Mouse (Mus musculus): ENCODE data around the gene Ldhb. TPM values are rescaled to one million over a fixed set of nuclear protein-coding genes. Genes with fewer than 3 reads are reported as not detected.
A peak's percentile ranks its signal among the peaks of the same experiment; 100 is the strongest.

Ldhb gene
- polyA plus RNA-seq, 1 experiment = 10.4 TPM

DNA sequence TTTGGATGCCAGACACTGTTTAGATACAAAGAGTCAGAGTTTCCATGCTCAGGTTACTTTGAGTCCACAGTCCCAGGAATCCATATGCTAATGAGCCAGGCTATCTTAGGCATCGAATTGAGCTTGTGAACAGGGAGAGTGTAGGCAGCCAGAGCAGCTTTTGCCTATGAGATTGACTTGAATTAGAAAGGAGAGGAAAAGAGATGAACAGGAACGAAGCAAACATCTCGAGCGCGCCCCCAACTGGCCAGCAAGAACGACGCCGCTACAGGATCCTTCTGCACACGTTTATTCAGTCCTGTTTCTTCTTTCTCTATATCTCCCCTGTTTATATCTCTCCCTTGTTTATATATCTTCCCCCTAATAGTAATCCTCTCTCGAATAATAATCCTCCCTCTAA lies 7.2 kb upstream of the Ldhb start:
- 6% methylated on average over 10 of the region's 10 CpGs for WGBS
- TF ChIP-seq CTCF (IDR thresholded peaks at IDR 0.05; ENCODE audit: extremely low read depth, insufficient read length, insufficient replicate concordance, low read depth, low read length) (no peak), POLR2A (IDR thresholded peaks at IDR 0.05; ENCODE audit: low read depth, low read length) (no peak)
- H3K27ac ChIP-seq (ENCODE audit: insufficient read depth, low read depth, low read length) = no peak overlapping the region
- H3K4me3 ChIP-seq (ENCODE audit: low read depth, low read length) = no peak overlapping the region
- H3K4me1 ChIP-seq (ENCODE audit: control insufficient read depth, insufficient read depth, insufficient read length, low read length) = no peaks in the 10 kb centered on the region
- H3K36me3 ChIP-seq (ENCODE audit: control insufficient read depth, insufficient read depth, low read length) = no peaks in the 10 kb centered on the region
- no peaks in the 10 kb centered on the region for H3K27me3 ChIP-seq (ENCODE audit: control insufficient read depth, insufficient read depth, low read length)

DNA sequence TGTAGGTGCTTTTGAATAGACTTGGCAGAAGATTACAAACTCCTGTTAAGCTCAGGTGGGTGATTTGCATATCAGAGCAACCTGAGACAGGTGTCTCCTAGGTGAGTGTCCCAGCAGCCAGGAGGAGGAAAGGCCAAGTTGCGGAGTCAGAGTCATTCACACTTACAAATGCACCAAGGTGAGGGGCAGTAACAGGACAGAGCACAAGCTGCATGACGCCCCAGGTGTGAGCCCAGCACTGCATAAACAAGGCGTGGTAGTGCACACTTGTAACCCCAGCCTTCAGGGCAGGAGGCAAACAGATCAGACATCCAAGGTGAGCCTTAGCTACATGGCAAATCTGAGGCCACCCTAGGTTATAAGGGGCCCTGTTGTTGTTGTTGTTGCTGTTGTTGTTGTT lies 5.1 kb upstream of the Ldhb start:
- WGBS = 31% methylated on average over 3 of the region's 3 CpGs
- no peak overlapping the region for H3K4me3 ChIP-seq (ENCODE audit: low read depth, low read length)

DNA sequence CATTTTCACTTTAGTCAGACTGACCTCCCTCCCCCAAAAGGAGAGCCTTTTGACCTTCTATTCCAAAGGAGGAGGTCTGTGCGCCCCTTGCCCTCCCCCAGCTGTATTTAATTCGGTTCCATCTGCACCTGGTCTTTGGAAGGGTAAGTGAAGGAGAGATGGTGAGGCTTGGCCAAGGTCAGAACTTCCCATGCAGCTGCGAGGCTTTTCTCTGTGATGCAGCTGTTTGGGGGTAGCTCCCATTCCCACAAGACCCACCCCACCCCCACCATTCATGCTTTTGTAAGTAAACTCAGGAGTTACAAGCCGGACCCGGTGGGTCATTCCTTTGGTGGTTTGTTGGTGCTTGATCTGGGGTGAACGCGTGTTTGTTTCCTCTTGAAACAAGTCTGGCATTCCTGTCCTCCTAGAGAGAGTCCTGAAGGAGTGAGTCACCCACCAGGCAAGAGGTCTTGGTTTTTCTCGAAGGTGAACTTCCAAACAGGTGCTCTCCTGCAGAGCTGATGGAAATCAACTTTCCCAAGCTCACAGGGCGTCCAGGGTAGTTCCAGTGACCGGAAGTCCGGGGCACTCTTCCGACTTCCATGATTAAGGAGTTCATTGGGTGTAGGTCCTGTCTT lies 3.9 kb upstream of the Ldhb start:
- 30% methylated on average over 12 of the region's 12 CpGs for WGBS
- H3K4me1 ChIP-seq (ENCODE audit: control insufficient read depth, insufficient read depth, insufficient read length, low read length) = peaks cover 3% of the 10 kb centered on the region; the same call in 1 of the 2 replicates
- H3K36me3 ChIP-seq (ENCODE audit: control insufficient read depth, insufficient read depth, low read length) = no peaks in the 10 kb centered on the region
- no peak overlapping the region for H3K4me3 ChIP-seq (ENCODE audit: low read depth, low read length)
- no peaks in the 10 kb centered on the region; the same call in 1 of the 2 replicates for H3K27me3 ChIP-seq (ENCODE audit: control insufficient read depth, insufficient read depth, low read length)
- no peak overlapping the region for H3K27ac ChIP-seq (ENCODE audit: insufficient read depth, low read depth, low read length)
- no peak for TF ChIP-seq POLR2A (IDR thresholded peaks at IDR 0.05; ENCODE audit: low read depth, low read length)
- TF ChIP-seq CTCF (IDR thresholded peaks at IDR 0.05; ENCODE audit: extremely low read depth, insufficient read length, insufficient replicate concordance, low read depth, low read length) = no peak

More for the DNA sequence above, 5.1 kb upstream of the Ldhb start:
- TF ChIP-seq CTCF (IDR thresholded peaks at IDR 0.05; ENCODE audit: extremely low read depth, insufficient read length, insufficient replicate concordance, low read depth, low read length) = no peak
- no peak for TF ChIP-seq POLR2A (IDR thresholded peaks at IDR 0.05; ENCODE audit: low read depth, low read length)
- Histone ChIP-seq H3K4me1 (ENCODE audit: control insufficient read depth, insufficient read depth, insufficient read length, low read length) (no peaks in the 10 kb centered on the region), H3K36me3 (ENCODE audit: control insufficient read depth, insufficient read depth, low read length) (no peaks in the 10 kb centered on the region), H3K27me3 (ENCODE audit: control insufficient read depth, insufficient read depth, low read length) (no peaks in the 10 kb centered on the region), H3K27ac (ENCODE audit: insufficient read depth, low read depth, low read length) (no peak overlapping the region)

GRCm38 (mm10) chr6:142508663-142509062 lies 906 bp upstream of the Ldhb start:
- no peak overlapping the region for H3K4me3 ChIP-seq (ENCODE audit: low read depth, low read length)
- 71% methylated on average over 4 of the region's 4 CpGs for WGBS
- H3K27ac ChIP-seq (ENCODE audit: insufficient read depth, low read depth, low read length) = no peak overlapping the region
- H3K36me3 ChIP-seq (ENCODE audit: control insufficient read depth, insufficient read depth, low read length) = no peaks in the 10 kb centered on the region
- H3K27me3 ChIP-seq (ENCODE audit: control insufficient read depth, insufficient read depth, low read length) = no peaks in the 10 kb centered on the region; the same call in 1 of the 2 replicates
- TF ChIP-seq POLR2A (IDR thresholded peaks at IDR 0.05; ENCODE audit: low read depth, low read length) = no peak
- TF ChIP-seq CTCF (IDR thresholded peaks at IDR 0.05; ENCODE audit: extremely low read depth, insufficient read length, insufficient replicate concordance, low read depth, low read length) = no peak
- peaks cover 3% of the 10 kb centered on the region; the same call in 1 of the 2 replicates for H3K4me1 ChIP-seq (ENCODE audit: control insufficient read depth, insufficient read depth, insufficient read length, low read length)

DNA sequence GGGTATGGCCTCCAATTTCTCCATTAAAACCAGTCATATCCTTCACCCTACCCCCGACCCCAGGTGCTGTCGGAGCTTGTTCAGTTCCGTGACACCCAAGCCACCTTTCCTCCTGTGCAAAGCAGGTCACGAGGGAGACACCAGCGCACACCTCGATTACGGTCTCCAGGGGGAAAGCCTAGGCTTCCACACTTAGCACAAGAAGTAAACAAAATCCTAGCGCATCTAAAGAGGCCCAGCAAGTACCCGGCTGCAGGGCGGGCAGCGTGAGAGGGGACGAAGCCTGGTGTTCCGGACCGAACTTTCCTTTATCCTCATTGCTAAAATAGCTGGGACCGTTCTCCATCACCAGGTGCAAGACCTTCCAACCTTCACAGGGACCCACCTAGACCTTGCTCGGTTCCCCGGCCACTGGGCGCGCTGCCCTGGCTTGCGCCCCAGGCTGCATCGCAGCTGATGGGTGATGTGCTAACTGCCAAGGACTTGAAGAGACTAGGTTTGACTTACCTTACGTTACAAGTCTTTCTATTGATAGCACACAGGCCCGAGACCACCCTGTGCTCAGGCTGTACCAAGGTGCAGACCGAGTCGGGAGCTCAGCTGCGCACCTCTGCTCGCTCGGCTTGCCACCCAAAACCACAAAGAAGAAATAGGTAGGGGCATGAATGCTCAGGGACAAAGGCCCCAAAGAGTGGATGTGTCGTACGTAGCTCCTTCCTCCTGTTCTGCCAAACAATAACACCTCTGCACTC lies 548 bp downstream of the Ldhb start:
- H3K27ac ChIP-seq (ENCODE audit: insufficient read depth, low read depth, low read length) = no peak overlapping the region
- WGBS = 9% methylated on average over 30 of the region's 30 CpGs
- H3K27me3 ChIP-seq (ENCODE audit: control insufficient read depth, insufficient read depth, low read length) = no peaks in the 10 kb centered on the region; the same call in 1 of the 2 replicates
- no peak for TF ChIP-seq POLR2A (IDR thresholded peaks at IDR 0.05; ENCODE audit: low read depth, low read length)
- no peak for TF ChIP-seq CTCF (IDR thresholded peaks at IDR 0.05; ENCODE audit: extremely low read depth, insufficient read length, insufficient replicate concordance, low read depth, low read length)
- peak overlapping the region; percentile 53 for H3K4me3 ChIP-seq (ENCODE audit: low read depth, low read length)
- H3K4me1 ChIP-seq (ENCODE audit: control insufficient read depth, insufficient read depth, insufficient read length, low read length) = peaks cover 3% of the 10 kb centered on the region; the same call in 1 of the 2 replicates
- H3K36me3 ChIP-seq (ENCODE audit: control insufficient read depth, insufficient read depth, low read length) = no peaks in the 10 kb centered on the region

DNA sequence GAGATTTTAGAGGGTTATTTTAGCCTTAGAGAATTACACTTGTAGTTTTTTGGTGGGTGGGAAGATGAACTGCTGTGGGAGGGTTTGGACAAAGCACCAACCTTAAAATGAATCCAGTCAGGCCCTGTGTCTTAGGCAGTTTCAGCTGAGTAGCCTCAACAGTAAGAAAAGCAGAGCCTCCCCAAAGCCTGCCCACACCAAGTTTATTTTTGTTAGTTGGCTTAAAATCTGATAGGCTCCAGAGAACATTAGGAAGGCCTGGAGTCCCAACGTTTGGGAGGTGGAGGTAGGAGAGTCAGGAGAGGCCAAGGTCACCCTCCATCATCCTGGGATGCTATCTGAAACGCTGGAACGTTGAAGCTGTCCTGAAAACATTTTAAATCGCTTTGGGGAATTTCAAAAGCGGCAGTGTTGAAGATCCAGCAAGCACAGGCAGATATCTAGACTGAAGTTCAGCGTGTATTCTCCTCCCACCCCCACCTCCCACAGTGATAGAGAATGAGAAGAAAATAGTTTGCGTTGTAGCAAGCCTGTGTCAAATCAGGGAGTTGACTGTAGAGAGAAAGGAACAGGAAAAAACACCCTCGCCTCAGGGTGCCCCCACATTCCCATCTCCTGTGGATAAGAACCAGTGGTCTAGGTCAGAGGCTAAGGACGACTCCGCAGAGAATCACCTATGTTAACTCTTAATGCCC lies 1.3 kb downstream of the Ldhb start:
- TF ChIP-seq POLR2A (IDR thresholded peaks at IDR 0.05; ENCODE audit: low read depth, low read length) (no peak), CTCF (IDR thresholded peaks at IDR 0.05; ENCODE audit: extremely low read depth, insufficient read length, insufficient replicate concordance, low read depth, low read length) (no peak)
- Histone ChIP-seq H3K27ac (ENCODE audit: insufficient read depth, low read depth, low read length) (no peak overlapping the region), H3K27me3 (ENCODE audit: control insufficient read depth, insufficient read depth, low read length) (no peaks in the 10 kb centered on the region; the same call in 1 of the 2 replicates), H3K4me3 (ENCODE audit: low read depth, low read length) (no peak overlapping the region), H3K4me1 (ENCODE audit: control insufficient read depth, insufficient read depth, insufficient read length, low read length) (peaks cover 3% of the 10 kb centered on the region; the same call in 1 of the 2 replicates), H3K36me3 (ENCODE audit: control insufficient read depth, insufficient read depth, low read length) (no peaks in the 10 kb centered on the region)
- 46% methylated on average over 10 of the region's 10 CpGs for WGBS
